Mouse (Mus musculus) heart, embryonic 15.5 days (tissue): ENCODE measurements around the gene Tctex1d2. TPM values are rescaled to one million over a fixed set of nuclear protein-coding genes. Genes with fewer than 3 reads are reported as not detected.
"Not testable (repeated sequence)": the region's sequence is repeated elsewhere in the genome, so short reads cannot be mapped to it uniquely, and the experiment has no call there.

Experiments
- ATAC-seq: fragments of 200-750 bp; cut with Nextera tagmentation; replicated peaks from 2 replicates; pipeline ENCODE4 v1.8.0; 2017; ENCODE audit warnings: low read depth, moderate TSS enrichment; ENCODE audit not compliant: insufficient number of reproducible peaks, insufficient read depth, low FRiP score
- H3K27ac ChIP-seq: fragments of 300-500 bp; sonication (generic); 2 replicates; pipeline ENCODE4 v1.5.1; 2015; ENCODE audit warnings: mild to moderate bottlenecking, inconsistent platforms
- H3K27me3 ChIP-seq: fragments of 300-500 bp; sonication (generic); 2 replicates; pipeline ENCODE4 v1.6.1; 2015; ENCODE audit warnings: inconsistent platforms
- H3K36me3 ChIP-seq: fragments of 300-500 bp; sonication (generic); 2 replicates; pipeline ENCODE4 v1.6.1; 2015; ENCODE audit warnings: mild to moderate bottlenecking, inconsistent platforms
- H3K4me1 ChIP-seq: fragments of 300-500 bp; sonication (generic); replicated peaks from 2 replicates; pipeline ENCODE4 v1.6.1; 2015; ENCODE audit warnings: inconsistent platforms
- H3K4me2 ChIP-seq: fragments of 300-500 bp; sonication (generic); 2 replicates; pipeline ENCODE4 v1.6.1; 2015; ENCODE audit warnings: inconsistent platforms, mild to moderate bottlenecking, moderate library complexity
- H3K4me3 ChIP-seq: fragments of 300-500 bp; sonication (generic); 2 replicates; pipeline ENCODE4 v1.5.1; 2015; ENCODE audit warnings: mild to moderate bottlenecking, inconsistent platforms
- H3K9ac ChIP-seq: fragments of 300-500 bp; sonication (generic); 2 replicates; pipeline ENCODE4 v1.6.1; 2015; ENCODE audit warnings: mild to moderate bottlenecking, inconsistent platforms
- H3K9me3 ChIP-seq: fragments of 300-500 bp; sonication (generic); replicated peaks from 2 replicates; pipeline ENCODE4 v1.6.1; 2016; ENCODE audit warnings: inconsistent platforms
- WGBS: fragments of 180-500 bp; shearing (Covaris S2); methylation state at CpG from one replicate; pipeline ENCODE4 v1.1.7; 2015; ENCODE audit warnings: mixed read lengths; 5-methylcytosine and 5-hydroxymethylcytosine counted together
- polyA plus RNA-seq: library from polyadenylated mRNA; unstranded; fragments of >200 nt; fragmentation: Nextera tagmentation; extraction: Ambion mirVana; gene quantifications from 2 replicates; pipeline ENCODE4 v1.2.1, GENCODE M21; 2015

Gene Tctex1d2
- polyA plus RNA-seq, 1 experiment from 2014 or later: 22.5 TPM

GRCm38 (mm10) chr16:32431926-32432325, 12.4 kb downstream of the Tctex1d2 start:
- Histone ChIP-seq H3K9me3 (no peaks in the 10 kb centered on the region), H3K36me3 (no peaks in the 10 kb centered on the region), H3K27ac (no peak overlapping the region), H3K9ac (no peak overlapping the region), H3K4me2 (peak overlapping the region; percentile 79), H3K4me1 (peaks cover 24% of the 10 kb centered on the region), H3K27me3 (no peaks in the 10 kb centered on the region), H3K4me3 (peak overlapping the region; percentile 72)
- WGBS: 84% methylated on average over 1 of the region's 1 CpGs
- no peak for ATAC-seq

GRCm38 (mm10) chr16:32433138-32433537, 13.6 kb downstream of the Tctex1d2 start:
- Histone ChIP-seq H3K4me3 (no peak overlapping the region), H3K4me1 (peaks cover 24% of the 10 kb centered on the region), H3K9ac (no peak overlapping the region), H3K27me3 (no peaks in the 10 kb centered on the region), H3K9me3 (no peaks in the 10 kb centered on the region), H3K4me2 (no peak overlapping the region), H3K36me3 (no peaks in the 10 kb centered on the region), H3K27ac (no peak overlapping the region)
- no peak for ATAC-seq
- WGBS: 70% methylated on average over 2 of the region's 2 CpGs

DNA sequence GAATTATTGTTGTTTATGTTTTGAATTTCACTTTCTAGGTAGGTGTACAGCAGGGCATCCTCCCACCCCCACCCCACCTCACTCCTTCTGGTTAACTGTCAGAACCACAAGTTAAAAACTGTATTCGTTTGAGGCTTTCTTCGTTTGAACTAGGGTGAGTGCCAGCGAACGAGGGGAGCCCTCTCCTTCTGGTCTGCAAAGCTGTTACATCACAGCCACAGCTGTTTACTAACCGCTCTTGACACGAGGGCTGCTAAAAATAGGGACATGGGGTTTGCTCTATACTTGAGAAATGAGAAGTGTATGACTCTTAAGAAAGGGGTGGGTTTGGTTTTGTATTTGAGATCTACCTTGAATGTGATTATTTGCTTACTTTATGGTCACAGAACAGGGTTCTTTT, 14.6 kb downstream of the Tctex1d2 start:
- H3K4me1 ChIP-seq: peaks cover 24% of the 10 kb centered on the region
- no peak overlapping the region for H3K9ac ChIP-seq
- peak overlapping the region; percentile 21; the same call in 1 of the 2 replicates for H3K4me2 ChIP-seq
- H3K9me3 ChIP-seq: no peaks in the 10 kb centered on the region
- no peak overlapping the region for H3K4me3 ChIP-seq
- ATAC-seq: no peak
- peak overlapping the region; percentile 36 for H3K27ac ChIP-seq
- no peaks in the 10 kb centered on the region for H3K27me3 ChIP-seq
- no peaks in the 10 kb centered on the region for H3K36me3 ChIP-seq
- 26% methylated on average over 6 of the region's 6 CpGs for whole genome bisulfite sequencing

- H3K27me3 ChIP-seq: no peaks in the 10 kb centered on the region
- no peak overlapping the region for H3K9ac ChIP-seq
- peaks cover 21% of the 10 kb centered on the region for H3K4me1 ChIP-seq
- H3K9me3 ChIP-seq: no peaks in the 10 kb centered on the region
- peak overlapping the region; percentile 21; the same call in 1 of the 2 replicates for H3K4me2 ChIP-seq
- H3K4me3 ChIP-seq: no peak overlapping the region
- H3K36me3 ChIP-seq: no peaks in the 10 kb centered on the region
- H3K27ac ChIP-seq: peak overlapping the region; percentile 36; the same call in 1 of the 2 replicates
- no peak for ATAC-seq
Measured at GRCm38 (mm10) chr16:32434691-32435090, 15.2 kb downstream of the Tctex1d2 start.

DNA sequence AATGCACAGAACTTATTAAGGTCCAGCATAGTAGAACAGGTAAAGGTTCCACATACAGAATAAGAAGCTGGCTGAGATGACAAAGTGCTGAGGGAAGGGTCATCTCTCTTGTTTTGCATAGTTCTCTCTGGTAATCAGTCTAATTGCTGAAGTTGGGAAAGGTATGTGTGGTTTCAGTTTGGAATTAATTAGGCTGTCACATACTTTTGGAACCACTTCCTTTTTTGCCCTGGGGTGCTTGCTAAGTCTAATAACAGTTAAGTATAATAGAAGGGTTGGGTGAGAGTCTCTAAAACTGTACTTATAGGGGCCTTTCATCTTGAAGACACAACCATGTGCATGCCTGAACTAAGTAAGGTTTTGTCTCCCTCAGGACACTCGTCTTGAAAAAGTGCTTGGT, 17.2 kb downstream of the Tctex1d2 start:
- 58% methylated on average over 1 of the region's 1 CpGs for WGBS
- no peak overlapping the region for H3K4me2 ChIP-seq
- no peaks in the 10 kb centered on the region; the same call in 1 of the 2 replicates for H3K36me3 ChIP-seq
- peaks cover 15% of the 10 kb centered on the region for H3K4me1 ChIP-seq
- ATAC-seq: no peak
- no peak overlapping the region for H3K9ac ChIP-seq
- no peak overlapping the region for H3K27ac ChIP-seq
- H3K27me3 ChIP-seq: no peaks in the 10 kb centered on the region
- H3K4me3 ChIP-seq: no peak overlapping the region
- no peaks in the 10 kb centered on the region for H3K9me3 ChIP-seq

- Histone ChIP-seq H3K36me3 (no peaks in the 10 kb centered on the region; the same call in 1 of the 2 replicates), H3K9ac (no peak overlapping the region), H3K4me2 (no peak overlapping the region), H3K27me3 (no peaks in the 10 kb centered on the region), H3K9me3 (no peaks in the 10 kb centered on the region), H3K4me3 (no peak overlapping the region), H3K4me1 (peaks cover 9% of the 10 kb centered on the region; the same call in 1 of the 2 replicates), H3K27ac (no peak overlapping the region)
- 94% methylated on average over 1 of the region's 1 CpGs for WGBS
- no peak for ATAC-seq
Measured at GRCm38 (mm10) chr16:32437266-32437665, 17.8 kb downstream of the Tctex1d2 start.

GRCm38 (mm10) chr16:32441432-32441831, 21.9 kb downstream of the Tctex1d2 start:
- Histone ChIP-seq H3K4me1 (0 out of 2 replicates have a peak, but pooled peaks cover 2% of the 10 kb centered on the region), H3K4me3 (no peak overlapping the region), H3K4me2 (no peak overlapping the region), H3K36me3 (no peaks in the 10 kb centered on the region; the same call in 1 of the 2 replicates), H3K27ac (no peak overlapping the region), H3K27me3 (no peaks in the 10 kb centered on the region), H3K9ac (no peak overlapping the region), H3K9me3 (no peaks in the 10 kb centered on the region)
- 76% methylated on average over 3 of the region's 3 CpGs for WGBS
- ATAC-seq: no peak

GRCm38 (mm10) chr16:32444615-32445014, 25.1 kb downstream of the Tctex1d2 start:
- H3K9ac ChIP-seq, H3K27me3 ChIP-seq, ATAC-seq, H3K9me3 ChIP-seq, H3K4me1 ChIP-seq, H3K4me2 ChIP-seq, H3K36me3 ChIP-seq, H3K4me3 ChIP-seq, H3K27ac ChIP-seq: not testable (repeated sequence)
- WGBS: 76% methylated on average over 3 of the region's 3 CpGs

GRCm38 (mm10) chr16:32445558-32445957, 26.1 kb downstream of the Tctex1d2 start:
- peaks cover 3% of the 10 kb centered on the region; the same call in 1 of the 2 replicates for H3K4me1 ChIP-seq
- no peak overlapping the region for H3K4me3 ChIP-seq
- H3K27ac ChIP-seq: no peak overlapping the region
- 88% methylated on average over 1 of the region's 1 CpGs for WGBS
- no peaks in the 10 kb centered on the region for H3K9me3 ChIP-seq
- no peak overlapping the region for H3K9ac ChIP-seq
- no peak overlapping the region for H3K4me2 ChIP-seq
- ATAC-seq: no peak
- H3K27me3 ChIP-seq: no peaks in the 10 kb centered on the region
- H3K36me3 ChIP-seq: no peaks in the 10 kb centered on the region; the same call in 1 of the 2 replicates

DNA sequence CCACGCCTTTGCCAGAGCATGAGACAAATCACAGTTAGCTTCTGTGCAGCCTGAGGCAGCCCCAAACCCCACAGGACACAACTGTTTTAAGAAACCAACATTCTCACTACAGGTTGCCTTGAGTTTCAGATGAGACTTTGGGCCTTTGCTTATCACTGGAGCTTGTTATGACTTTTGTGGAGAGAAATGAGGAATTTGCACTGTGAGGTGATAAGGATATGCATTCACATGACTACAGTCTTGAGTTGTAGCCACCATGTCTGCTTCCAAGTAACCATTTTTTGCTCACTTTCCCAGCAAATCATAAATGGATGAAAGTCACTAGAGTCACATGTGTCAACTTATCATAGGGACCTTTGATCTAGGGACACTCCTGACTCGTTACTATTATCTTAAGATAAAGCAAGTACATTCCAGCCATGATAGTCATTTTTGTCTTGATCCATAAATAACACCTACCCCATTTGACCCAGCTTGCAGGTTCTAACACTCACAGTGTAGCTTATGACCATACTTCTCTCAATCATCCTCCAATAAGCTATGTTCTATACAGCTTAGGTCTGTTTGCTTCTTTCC, 27.1 kb downstream of the Tctex1d2 start:
- Histone ChIP-seq H3K36me3 (0 out of 2 replicates have a peak, but pooled peaks cover under 1% of the 10 kb centered on the region), H3K4me1 (peaks cover 3% of the 10 kb centered on the region; the same call in 1 of the 2 replicates), H3K9ac (no peak overlapping the region), H3K27ac (no peak overlapping the region), H3K4me2 (no peak overlapping the region), H3K9me3 (no peaks in the 10 kb centered on the region), H3K27me3 (no peaks in the 10 kb centered on the region), H3K4me3 (no peak overlapping the region)
- WGBS: 47% methylated on average over 2 of the region's 2 CpGs
- ATAC-seq: no peak

- 78% methylated on average over 3 of the region's 3 CpGs for WGBS
- no peak overlapping the region for H3K9ac ChIP-seq
Measured at GRCm38 (mm10) chr16:32449665-32450064, 30.2 kb downstream of the Tctex1d2 start.

DNA sequence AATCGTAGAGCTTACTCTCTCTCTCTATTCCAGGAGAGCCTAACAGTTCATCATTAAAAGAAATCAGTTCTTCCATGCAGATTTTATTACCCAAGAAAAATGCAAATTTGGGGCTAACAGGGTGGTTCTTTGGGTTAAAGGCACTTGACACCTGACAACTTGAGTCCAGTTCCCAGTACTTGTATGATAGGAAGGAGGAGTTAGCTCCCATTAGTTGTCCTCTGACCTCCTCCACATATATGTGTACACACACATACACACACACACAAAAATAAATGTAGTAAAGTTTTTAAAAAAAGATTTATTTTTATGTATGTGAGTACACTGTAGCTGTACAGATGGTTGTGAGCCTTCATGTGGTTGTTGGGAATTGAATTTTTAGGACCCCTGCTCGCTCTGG, 30.6 kb downstream of the Tctex1d2 start:
- WGBS: 90% methylated on average over 2 of the region's 2 CpGs
- H3K27ac ChIP-seq: no peak overlapping the region

More at GRCm38 (mm10) chr16:32449665-32450064, 30.2 kb downstream of the Tctex1d2 start:
- H3K4me3 ChIP-seq: no peak overlapping the region
- H3K36me3 ChIP-seq: peaks cover 16% of the 10 kb centered on the region; the same call in 1 of the 2 replicates
- ATAC-seq: no peak
- peaks cover 3% of the 10 kb centered on the region; the same call in 1 of the 2 replicates for H3K4me1 ChIP-seq
- no peak overlapping the region for H3K4me2 ChIP-seq
- no peaks in the 10 kb centered on the region for H3K9me3 ChIP-seq
- H3K27me3 ChIP-seq: no peaks in the 10 kb centered on the region
- no peak overlapping the region for H3K27ac ChIP-seq

More for the DNA sequence above, 30.6 kb downstream of the Tctex1d2 start:
- Histone ChIP-seq H3K4me3 (no peak overlapping the region), H3K4me2 (no peak overlapping the region), H3K27me3 (no peaks in the 10 kb centered on the region), H3K4me1 (peaks cover 3% of the 10 kb centered on the region; the same call in 1 of the 2 replicates), H3K9me3 (no peaks in the 10 kb centered on the region), H3K9ac (no peak overlapping the region), H3K36me3 (peaks cover 21% of the 10 kb centered on the region; the same call in 1 of the 2 replicates)
- ATAC-seq: no peak
